Mouse (Mus musculus) embryo, embryonic 10 days (tissue): Measurements from ENCODE around the gene Ctdsp2.
A peak's percentile ranks its signal among the peaks of the same experiment; 100 is the strongest.

Experiments used
- DNase-seq: peaks from one replicate; pipeline ENCODE4 v3.0.0-alpha.2; 2015; ENCODE audit warnings: low spot score

Ctdsp2 gene

GRCm38 (mm10) chr10:126990313-126991056, 12.0 kb downstream of the Ctdsp2 start:
- DNase-seq = peak; percentile 95

GRCm38 (mm10) chr10:126991676-126992075, 13.2 kb downstream of the Ctdsp2 start:
- no peak for DNase-seq

- no peak for DNase-seq
Observed at GRCm38 (mm10) chr10:126993621-126994020, 15.1 kb downstream of the Ctdsp2 start.

GRCm38 (mm10) chr10:126997340-126998113, 19.0 kb downstream of the Ctdsp2 start:
- DNase-seq = no peak

- DNase-seq = no peak
Observed at GRCm38 (mm10) chr10:127000529-127000928, 22.0 kb downstream of the Ctdsp2 start, which contains the start of gene Avil. Gene Avil (plus strand): TSS chr10:127000709.

- no peak for DNase-seq
Observed at GRCm38 (mm10) chr10:127001297-127001696, 22.8 kb downstream of the Ctdsp2 start.

- no peak for DNase-seq
Observed at GRCm38 (mm10) chr10:127002056-127002455, 23.5 kb downstream of the Ctdsp2 start.

- no peak for DNase-seq
Observed at GRCm38 (mm10) chr10:127002765-127003164, 24.2 kb downstream of the Ctdsp2 start.

GRCm38 (mm10) chr10:127003334-127003733, 24.8 kb downstream of the Ctdsp2 start:
- DNase-seq = no peak

- no peak for DNase-seq
Observed at GRCm38 (mm10) chr10:127003806-127004205, 25.3 kb downstream of the Ctdsp2 start.

- DNase-seq = peak; percentile 44
Observed at GRCm38 (mm10) chr10:127016488-127016887, 38.0 kb downstream of the Ctdsp2 start.

GRCm38 (mm10) chr10:127017071-127017470, 38.6 kb downstream of the Ctdsp2 start:
- DNase-seq = no peak

GRCm38 (mm10) chr10:127018422-127018821, 39.9 kb downstream of the Ctdsp2 start:
- no peak for DNase-seq

GRCm38 (mm10) chr10:127030336-127031296, 52.1 kb downstream of the Ctdsp2 start, which contains the start of gene Tsfm:
Gene Tsfm (minus strand): TSS chr10:127030840.
- DNase-seq = peak; percentile 98

- DNase-seq = no peak
Observed at GRCm38 (mm10) chr10:127033301-127033741, 54.8 kb downstream of the Ctdsp2 start.

GRCm38 (mm10) chr10:127036273-127036672, 57.8 kb downstream of the Ctdsp2 start:
- DNase-seq = no peak

GRCm38 (mm10) chr10:127037641-127038040, 59.1 kb downstream of the Ctdsp2 start:
- no peak for DNase-seq

GRCm38 (mm10) chr10:127040569-127041214, 62.2 kb downstream of the Ctdsp2 start:
- DNase-seq = no peak

- DNase-seq = peak; percentile 49
Observed at GRCm38 (mm10) chr10:127041274-127041766, 62.8 kb downstream of the Ctdsp2 start, which contains the start of the genes Mettl1 and Eef1akmt3. Gene Mettl1 (plus strand): TSS chr10:127041414. Gene Eef1akmt3 (minus strand): TSS chr10:127041513.

GRCm38 (mm10) chr10:127041774-127042338, 63.3 kb downstream of the Ctdsp2 start:
- peak; percentile 91 for DNase-seq
